8 mouse cellular contexts compared by ENCODE assay signal in genomic region chr12:23968968-23969367, GRCm38 (mm10).
DNase-seq lines count a peak whose midpoint lies in the region; ATAC-seq lines count a peak whose summit lies in the region.
"Not testable (repeated sequence)": the region's sequence is repeated elsewhere in the genome, so short reads cannot be mapped to it uniquely, and the experiment has no call there.

No protein-coding gene starts in this region.

- not testable (repeated sequence) for H3K27ac ChIP-seq in embryonic facial prominence, embryonic 14.5 days (replicated peaks; ENCODE audit: low read depth, low read length); heart, embryonic 10.5 days; hindbrain, embryonic 12.5 days; kidney, embryonic 15.5 days; liver, embryonic 12.5 days; midbrain, embryonic 16.5 days (ENCODE audit: low read length); stomach, embryonic 15.5 days

- ATAC-seq in embryonic facial prominence, embryonic 14.5 days (ENCODE audit: low read depth) = 0 out of 2 replicates have a peak, but pooled peaks have one; percentile 60
- ATAC-seq in hindbrain, embryonic 12.5 days (ENCODE audit: low FRiP score); liver, embryonic 12.5 days; midbrain, embryonic 16.5 days: not testable (repeated sequence)
- ATAC-seq in kidney, embryonic 15.5 days (replicated peaks; ENCODE audit: low FRiP score) = peak; percentile 79; the same call in 1 of the 2 replicates
- ATAC-seq in stomach, embryonic 15.5 days (ENCODE audit: insufficient read depth, low FRiP score, low read depth) = peak; percentile 56; the same call in 1 of the 2 replicates

- DNase-seq in adrenal gland, adult (ENCODE audit: inconsistent age in 2 of 2, low spot score in 1 of 2) = peak; percentile 2 to 21
- not testable (repeated sequence) for DNase-seq in embryonic facial prominence, embryonic 14.5 days (ENCODE audit: low spot score); heart, embryonic 10.5 days (ENCODE audit: low spot score)

- WGBS in embryonic facial prominence, embryonic 14.5 days = no CpG with 5 or more reads among the region's 44 CpGs
- no CpG with 5 or more reads among the region's 44 CpGs for WGBS in heart, embryonic 10.5 days
- WGBS in hindbrain, embryonic 12.5 days = no CpG with 5 or more reads among the region's 44 CpGs
- WGBS in kidney, embryonic 15.5 days = no CpG with 5 or more reads among the region's 44 CpGs
- WGBS in liver, embryonic 12.5 days (ENCODE audit: insufficient replicate concordance) = no CpG with 5 or more reads among the region's 44 CpGs
- WGBS in midbrain, embryonic 16.5 days = no CpG with 5 or more reads among the region's 44 CpGs
- no CpG with 5 or more reads among the region's 44 CpGs for WGBS in stomach, embryonic 15.5 days

- H3K27me3 ChIP-seq in embryonic facial prominence, embryonic 14.5 days (replicated peaks; ENCODE audit: control insufficient read depth, insufficient read depth, low read length); heart, embryonic 10.5 days (ENCODE audit: insufficient read depth, poor library complexity, severe bottlenecking); hindbrain, embryonic 12.5 days; kidney, embryonic 15.5 days; liver, embryonic 12.5 days (replicated peaks); midbrain, embryonic 16.5 days (ENCODE audit: control insufficient read depth, insufficient read depth, low read depth, low read length); stomach, embryonic 15.5 days (replicated peaks): not testable (repeated sequence)

- 0 out of 2 replicates have a peak overlapping the region, but pooled peaks have one; percentile 30 for H3K9ac ChIP-seq in embryonic facial prominence, embryonic 14.5 days (ENCODE audit: low read depth, low read length)
- not testable (repeated sequence) for H3K9ac ChIP-seq in hindbrain, embryonic 12.5 days; kidney, embryonic 15.5 days; liver, embryonic 12.5 days; midbrain, embryonic 16.5 days (ENCODE audit: low read depth, low read length); stomach, embryonic 15.5 days

- H3K4me3 ChIP-seq in embryonic facial prominence, embryonic 14.5 days (ENCODE audit: low read depth, low read length) = peak overlapping the region; percentile 32
- H3K4me3 ChIP-seq in heart, embryonic 10.5 days = peak overlapping the region; percentile 45
- H3K4me3 ChIP-seq in hindbrain, embryonic 12.5 days = peak overlapping the region; percentile 33
- H3K4me3 ChIP-seq in kidney, embryonic 15.5 days (replicated peaks) = peak overlapping the region; percentile 38
- peak overlapping the region; percentile 21; the same call in 1 of the 2 replicates for H3K4me3 ChIP-seq in liver, embryonic 12.5 days
- peak overlapping the region; percentile 20 for H3K4me3 ChIP-seq in midbrain, embryonic 16.5 days (ENCODE audit: low read depth, low read length)
- peak overlapping the region; percentile 33 for H3K4me3 ChIP-seq in stomach, embryonic 15.5 days (replicated peaks)

- not testable (repeated sequence) for H3K4me1 ChIP-seq in embryonic facial prominence, embryonic 14.5 days (ENCODE audit: control insufficient read depth, insufficient read depth, low read length); heart, embryonic 10.5 days; hindbrain, embryonic 12.5 days; kidney, embryonic 15.5 days; liver, embryonic 12.5 days; midbrain, embryonic 16.5 days (ENCODE audit: control insufficient read depth, insufficient read depth, low read length); stomach, embryonic 15.5 days

- H3K4me2 ChIP-seq in embryonic facial prominence, embryonic 14.5 days (ENCODE audit: low read depth, low read length); liver, embryonic 12.5 days; midbrain, embryonic 16.5 days (ENCODE audit: low read length): not testable (repeated sequence)
- H3K4me2 ChIP-seq in hindbrain, embryonic 12.5 days (replicated peaks) = peak overlapping the region; percentile 33; the same call in 1 of the 2 replicates
- peak overlapping the region; percentile 41 for H3K4me2 ChIP-seq in kidney, embryonic 15.5 days
- H3K4me2 ChIP-seq in stomach, embryonic 15.5 days = 0 out of 2 replicates have a peak overlapping the region, but pooled peaks have one; percentile 29

- not testable (repeated sequence) for H3K36me3 ChIP-seq in embryonic facial prominence, embryonic 14.5 days (ENCODE audit: control insufficient read depth, insufficient read depth, low read length); heart, embryonic 10.5 days; hindbrain, embryonic 12.5 days; kidney, embryonic 15.5 days; liver, embryonic 12.5 days; midbrain, embryonic 16.5 days (ENCODE audit: control insufficient read depth, insufficient read depth, low read length); stomach, embryonic 15.5 days

- H3K9me3 ChIP-seq in embryonic facial prominence, embryonic 14.5 days (ENCODE audit: control insufficient read depth, low read length); heart, embryonic 10.5 days; hindbrain, embryonic 12.5 days (replicated peaks); kidney, embryonic 15.5 days (replicated peaks); liver, embryonic 12.5 days (replicated peaks); midbrain, embryonic 16.5 days (replicated peaks; ENCODE audit: control insufficient read depth, low read length, poor library complexity, severe bottlenecking); stomach, embryonic 15.5 days: not testable (repeated sequence)
